Mouse (Mus musculus): Measurements from ENCODE around the gene A930033H14Rik.

The A930033H14Rik gene

DNA sequence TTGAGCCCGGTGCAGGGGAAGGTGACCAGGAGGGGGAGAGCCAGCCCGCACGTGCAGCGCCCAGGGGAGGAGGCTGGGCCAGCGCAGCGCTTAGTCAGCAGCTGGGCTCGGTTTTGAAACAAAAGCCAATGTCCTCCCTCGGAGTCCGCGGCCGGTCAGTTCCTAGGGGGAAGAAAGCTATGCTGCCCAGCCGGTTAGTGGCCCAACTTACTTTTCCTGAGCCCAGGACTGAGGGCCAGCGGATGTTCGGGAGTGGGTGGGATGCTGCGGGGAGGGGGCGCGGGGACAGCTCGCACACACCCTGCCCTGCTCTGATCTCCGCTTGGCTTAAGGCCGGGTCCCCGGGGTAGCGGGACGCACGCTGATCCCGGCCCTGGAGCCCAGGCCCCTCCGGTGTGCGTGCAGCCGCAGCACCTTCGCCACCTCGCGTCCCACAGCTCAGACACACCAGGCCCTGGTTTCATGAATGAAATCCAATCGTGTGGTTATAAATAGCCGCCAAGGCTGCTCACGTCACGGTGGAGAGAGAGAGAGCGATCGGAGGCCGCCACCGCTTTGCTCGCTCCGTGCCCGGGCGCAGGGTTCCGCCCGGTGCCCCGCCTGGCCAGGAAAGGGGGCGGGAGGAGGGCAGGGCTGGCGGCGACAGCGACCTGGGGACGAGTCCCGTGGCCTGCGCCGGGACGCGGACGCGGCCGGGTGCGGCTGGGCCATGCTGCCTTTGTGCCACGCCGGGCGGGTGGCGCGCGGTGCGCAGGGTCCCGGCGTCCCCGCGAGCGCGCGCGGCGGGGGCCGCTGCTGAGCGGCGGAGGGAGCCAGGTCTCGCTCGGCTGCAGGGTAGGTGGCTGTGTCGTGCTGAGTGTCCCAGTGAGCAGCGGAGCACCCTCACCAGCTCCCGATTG lies at the start of gene A930033H14Rik:
Gene A930033H14Rik, minus strand, starts transcription at position 557 of the 899 bp plus-strand sequence.
- peak; percentile 85 for DNase-seq (ENCODE audit: low read depth, low spot score)

DNA sequence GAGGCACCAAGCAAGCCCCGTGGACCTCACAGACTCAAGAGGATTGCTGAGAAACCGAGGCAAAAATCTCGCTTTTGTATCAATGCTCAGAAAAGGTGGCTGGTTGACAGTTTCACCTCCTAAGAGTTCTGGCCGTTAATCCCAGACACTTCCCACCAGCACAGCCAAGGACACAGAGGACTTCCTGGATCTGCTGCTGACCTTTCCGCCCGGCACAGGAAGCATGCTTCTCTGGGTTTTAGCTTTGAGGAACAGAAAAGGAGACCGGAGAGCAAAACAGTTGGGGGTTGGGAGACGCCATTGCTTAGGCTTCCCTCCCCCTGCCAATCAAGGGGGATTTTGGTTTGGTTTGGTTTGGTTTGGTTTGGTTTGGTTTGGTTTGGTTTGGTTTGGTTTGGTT lies 47.0 kb upstream of the A930033H14Rik start:
- DNase-seq (ENCODE audit: low read depth, low spot score) = no peak

DNA sequence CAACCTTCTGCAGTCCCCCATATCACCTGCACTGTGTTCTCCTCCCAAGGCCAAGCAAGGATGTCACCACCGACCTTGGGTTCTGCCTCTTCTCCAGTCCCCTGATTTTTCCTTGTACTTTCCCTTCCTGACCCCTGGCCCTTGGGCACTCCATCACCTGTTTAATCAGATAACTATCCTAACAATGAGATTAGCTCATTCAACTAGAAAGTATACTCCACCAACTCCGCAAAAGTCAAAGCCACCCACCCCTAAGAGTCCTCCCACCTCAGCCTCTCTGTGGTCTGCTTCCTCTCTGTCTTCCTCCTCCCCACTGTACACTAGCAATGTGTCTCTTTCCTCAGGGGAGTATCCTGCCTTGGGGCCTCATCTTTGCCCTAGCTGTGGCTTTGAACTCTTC lies 46.3 kb upstream of the A930033H14Rik start:
- no peak for DNase-seq (ENCODE audit: low read depth, low spot score)

DNA sequence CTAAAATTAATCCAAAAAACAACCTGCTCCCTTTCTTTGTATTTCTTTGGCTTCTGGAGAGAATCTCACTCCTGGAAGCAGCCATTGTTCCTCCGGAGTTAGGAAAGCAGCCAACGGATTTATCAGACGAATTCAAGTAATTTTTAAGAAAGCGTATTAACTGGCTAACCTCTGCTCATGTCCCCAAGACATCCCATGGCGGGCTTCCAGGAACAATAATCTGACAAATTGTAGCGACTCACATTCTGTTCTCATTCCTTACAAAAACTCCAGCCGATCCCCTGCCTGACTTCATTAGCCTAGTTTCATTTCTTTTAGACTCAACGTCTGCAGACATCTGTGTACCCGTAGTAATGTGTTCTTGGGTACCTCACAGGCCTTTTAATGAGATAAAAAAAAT lies 45.7 kb upstream of the A930033H14Rik start:
- no peak for DNase-seq (ENCODE audit: low read depth, low spot score)

DNA sequence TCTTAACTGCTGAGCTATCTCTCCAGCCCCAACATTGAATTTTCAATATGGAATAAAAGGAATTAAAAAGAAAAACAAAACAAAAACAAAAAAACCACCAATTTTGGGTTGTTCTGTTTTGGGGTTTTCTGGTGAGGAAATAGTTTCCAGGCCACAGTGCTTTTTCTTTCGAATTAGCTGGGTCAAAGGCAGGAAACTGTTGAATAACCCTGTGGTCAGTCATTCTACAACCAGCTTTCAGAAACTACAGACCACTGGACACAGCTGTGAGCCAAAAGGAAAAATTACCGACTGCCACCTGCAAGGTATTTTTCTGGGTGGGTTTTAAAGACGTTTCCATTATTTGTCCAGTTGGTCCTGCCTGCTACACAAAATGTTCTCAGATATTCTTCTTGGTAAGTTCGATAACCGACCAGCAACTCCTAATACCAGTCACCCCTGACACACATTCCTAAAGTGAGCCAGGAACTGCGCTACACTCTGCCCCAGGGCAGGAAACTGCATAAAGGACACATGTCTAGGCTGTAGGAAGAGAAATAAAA lies 44.8 kb upstream of the A930033H14Rik start:
- DNase-seq (ENCODE audit: low read depth, low spot score) = no peak

DNA sequence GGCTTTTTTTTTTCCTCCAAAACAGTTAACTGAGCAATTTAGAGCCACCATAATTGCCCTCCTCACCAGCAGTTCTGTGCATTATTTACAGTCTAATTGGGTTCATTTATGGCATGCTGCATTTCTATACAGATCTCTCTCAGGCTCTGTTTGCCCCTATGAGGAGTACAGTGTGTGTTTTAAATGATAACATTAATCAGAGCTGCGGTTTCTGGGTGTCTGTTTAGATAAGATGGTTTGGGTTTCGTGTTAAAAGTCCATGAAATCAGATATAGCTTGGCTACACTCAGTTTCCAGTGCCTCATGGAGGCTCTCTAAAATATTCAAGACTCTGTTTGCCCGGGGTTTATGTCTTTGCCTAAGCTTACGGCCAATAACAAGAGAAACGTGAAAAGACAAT lies 42.7 kb upstream of the A930033H14Rik start:
- no peak for DNase-seq (ENCODE audit: low read depth, low spot score)

DNA sequence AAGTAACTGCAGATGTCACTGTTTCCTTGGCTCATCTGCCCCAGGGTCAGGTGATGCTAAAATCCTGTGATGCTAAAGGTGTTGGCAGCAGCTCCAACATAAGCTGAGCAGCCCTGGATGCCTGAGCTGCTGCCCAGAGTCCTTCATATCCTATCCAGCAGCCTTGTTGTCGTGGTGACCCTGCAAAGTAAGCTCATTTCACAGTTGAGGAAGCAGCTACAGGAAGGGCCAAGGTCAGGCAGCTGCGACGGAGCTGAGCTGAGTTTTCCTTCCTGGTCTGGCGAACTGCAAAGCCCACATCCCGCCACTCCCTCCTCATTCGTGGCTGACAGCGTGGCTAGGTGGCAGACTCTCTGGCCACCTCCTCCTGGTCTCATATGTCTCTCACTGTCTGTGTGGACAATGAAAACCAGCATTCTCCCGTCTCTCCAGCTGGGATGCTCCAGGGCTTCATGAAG lies 41.5 kb upstream of the A930033H14Rik start:
- DNase-seq (ENCODE audit: low read depth, low spot score) = peak; percentile 61

DNA sequence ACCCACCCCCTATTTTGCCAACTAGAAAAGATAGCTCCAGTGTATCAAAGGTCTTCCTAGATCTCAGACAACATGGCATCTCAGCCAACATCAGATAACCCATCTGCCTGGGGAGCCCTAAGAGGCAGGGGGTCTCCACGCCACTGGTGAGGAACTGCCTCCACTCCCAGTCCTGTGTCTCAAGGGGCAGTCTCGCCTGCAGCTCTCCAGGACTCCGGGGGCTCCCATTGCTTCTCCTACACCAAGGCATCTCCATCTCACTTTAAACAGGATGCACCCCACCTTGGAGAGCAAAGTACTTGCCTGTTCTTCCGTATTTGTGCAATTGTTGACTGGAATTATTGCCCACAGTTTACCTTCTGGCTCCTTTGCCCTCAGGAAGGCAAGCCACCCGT lies 40.8 kb upstream of the A930033H14Rik start:
- DNase-seq (ENCODE audit: low read depth, low spot score) = no peak

DNA sequence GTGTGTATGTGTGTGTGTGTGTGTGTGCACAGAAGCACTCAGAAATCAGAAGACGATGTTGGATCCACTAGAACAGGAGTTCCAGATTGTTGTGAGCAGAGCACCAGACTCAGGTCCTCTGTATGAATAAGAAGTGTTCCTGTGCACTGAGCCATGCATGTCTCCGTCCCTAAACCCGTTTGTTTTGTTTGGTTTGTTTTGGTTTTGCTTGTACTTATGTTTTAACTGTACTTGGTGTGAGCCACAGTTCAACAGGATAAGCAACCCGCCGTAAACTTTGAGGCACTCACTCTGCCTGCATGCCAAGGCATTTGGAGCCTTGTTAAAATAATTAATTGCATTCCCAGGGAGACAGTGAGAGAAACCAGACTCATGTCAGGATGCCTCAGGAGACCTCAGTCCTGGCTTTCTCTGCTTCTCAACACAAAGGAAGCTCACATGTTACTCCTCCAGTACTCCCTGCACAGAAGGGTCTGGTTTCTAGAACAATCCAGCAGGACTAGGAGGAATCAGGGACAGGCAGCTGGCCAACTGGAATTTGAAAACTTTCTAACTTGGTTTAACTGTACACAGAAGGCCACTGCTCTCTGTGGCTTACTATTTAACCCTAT lies 40.3 kb upstream of the A930033H14Rik start:
- DNase-seq (ENCODE audit: low read depth, low spot score) = peak; percentile 68

DNA sequence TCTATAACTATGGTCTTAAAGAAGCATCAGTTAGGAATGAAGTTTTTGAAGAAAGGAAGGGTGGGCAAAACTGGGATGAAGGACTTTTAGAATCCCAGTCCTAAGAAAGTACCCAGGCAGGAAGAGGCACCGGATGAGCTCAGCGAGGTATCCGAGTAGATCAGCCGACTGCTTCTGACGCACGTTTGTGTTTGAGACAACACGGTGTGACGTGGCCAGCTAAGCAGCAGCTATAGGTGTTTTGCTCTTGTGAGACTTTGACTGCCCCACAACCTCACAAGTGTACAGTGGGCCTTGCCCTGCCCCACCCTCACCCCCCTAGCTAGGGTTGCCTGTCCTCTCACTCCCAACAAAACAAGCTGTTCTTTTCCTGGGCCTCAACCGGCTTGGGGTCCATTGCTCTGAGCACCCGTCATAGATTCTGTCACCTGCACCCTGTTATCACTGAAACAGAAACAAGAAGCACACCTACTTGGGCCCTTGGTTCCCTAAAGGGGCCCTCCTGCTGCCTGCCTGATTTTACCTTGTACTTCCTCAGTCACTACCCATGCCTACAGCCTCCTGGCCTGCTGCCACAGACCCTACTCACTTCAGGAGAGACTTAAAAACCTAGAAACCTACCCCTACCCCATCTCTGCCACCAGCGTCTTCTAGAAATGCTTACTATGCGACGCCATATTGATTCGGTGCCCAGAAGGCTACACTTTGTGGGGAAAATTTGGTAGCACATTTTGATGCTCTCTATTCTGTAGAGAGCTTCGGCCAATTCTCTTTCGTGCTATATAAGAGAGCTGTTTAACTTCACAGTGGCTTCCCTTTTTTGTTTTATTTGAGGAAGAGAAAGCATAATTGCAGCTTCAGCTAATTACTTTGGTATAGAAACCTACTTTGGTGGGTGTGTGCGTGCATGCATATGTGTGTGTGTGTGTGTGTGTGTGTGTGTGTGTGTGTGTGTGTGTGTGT lies 39.5 kb upstream of the A930033H14Rik start:
- no peak for DNase-seq (ENCODE audit: low read depth, low spot score)

DNA sequence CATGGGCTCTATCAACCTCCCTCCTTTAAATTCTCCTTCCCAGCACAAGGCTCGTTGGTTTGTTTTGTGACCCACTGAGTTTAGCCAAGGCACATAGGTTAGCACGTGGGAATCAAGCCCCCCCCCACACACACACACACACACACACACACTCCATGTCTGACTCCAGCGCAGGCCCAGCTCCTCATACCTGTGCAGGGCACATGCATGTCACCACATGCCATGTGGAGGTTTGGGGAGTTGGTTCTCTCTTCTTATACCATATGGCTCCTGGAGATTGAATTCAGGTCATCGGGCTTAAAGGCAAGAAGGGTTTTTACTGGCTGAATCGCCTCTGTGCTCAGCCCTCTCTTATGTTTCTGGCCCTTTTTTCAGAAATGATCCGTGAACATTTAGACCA lies 38.4 kb upstream of the A930033H14Rik start:
- DNase-seq (ENCODE audit: low read depth, low spot score) = no peak

DNA sequence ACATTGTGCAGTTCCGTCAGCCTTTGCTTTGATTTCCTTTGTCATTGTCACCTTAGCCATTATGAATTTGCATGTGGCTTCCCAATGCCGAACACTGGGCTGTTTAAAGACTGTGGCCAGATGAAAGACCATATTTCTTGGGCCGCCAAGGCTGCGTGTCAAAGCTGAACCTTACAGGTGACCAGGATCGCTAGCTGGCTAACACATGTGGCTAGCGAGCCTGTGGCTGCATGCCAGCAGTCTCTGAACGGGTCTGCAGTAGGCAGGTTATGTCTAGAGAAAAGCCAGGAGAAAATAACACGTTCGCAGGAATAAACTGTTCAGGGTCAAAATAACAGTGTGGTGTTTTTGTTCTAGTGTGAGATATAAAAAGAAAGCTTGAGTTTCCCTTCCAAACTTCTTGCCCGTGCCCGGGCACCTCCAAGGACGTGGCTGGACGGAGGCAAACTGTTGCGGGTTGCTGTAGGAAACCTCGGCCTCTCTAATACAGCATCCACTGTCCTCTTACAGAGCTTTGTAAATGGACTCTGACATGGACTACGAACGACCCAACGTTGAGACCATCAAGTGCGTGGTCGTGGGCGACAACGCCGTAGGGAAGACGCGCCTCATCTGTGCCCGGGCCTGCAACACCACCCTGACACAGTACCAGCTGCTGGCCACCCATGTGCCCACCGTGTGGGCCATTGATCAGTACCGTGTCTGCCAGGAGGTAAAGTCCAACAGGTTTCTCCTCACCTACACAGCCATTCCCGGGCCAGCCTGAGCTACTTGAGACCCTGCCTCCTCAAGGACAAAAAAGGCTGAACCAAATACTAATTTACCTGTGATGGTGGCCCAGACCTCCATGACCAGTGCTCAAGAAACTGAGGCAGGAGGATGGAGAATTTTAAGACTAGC lies 35.6 kb upstream of the A930033H14Rik start:
- no peak for DNase-seq (ENCODE audit: low read depth, low spot score)

DNA sequence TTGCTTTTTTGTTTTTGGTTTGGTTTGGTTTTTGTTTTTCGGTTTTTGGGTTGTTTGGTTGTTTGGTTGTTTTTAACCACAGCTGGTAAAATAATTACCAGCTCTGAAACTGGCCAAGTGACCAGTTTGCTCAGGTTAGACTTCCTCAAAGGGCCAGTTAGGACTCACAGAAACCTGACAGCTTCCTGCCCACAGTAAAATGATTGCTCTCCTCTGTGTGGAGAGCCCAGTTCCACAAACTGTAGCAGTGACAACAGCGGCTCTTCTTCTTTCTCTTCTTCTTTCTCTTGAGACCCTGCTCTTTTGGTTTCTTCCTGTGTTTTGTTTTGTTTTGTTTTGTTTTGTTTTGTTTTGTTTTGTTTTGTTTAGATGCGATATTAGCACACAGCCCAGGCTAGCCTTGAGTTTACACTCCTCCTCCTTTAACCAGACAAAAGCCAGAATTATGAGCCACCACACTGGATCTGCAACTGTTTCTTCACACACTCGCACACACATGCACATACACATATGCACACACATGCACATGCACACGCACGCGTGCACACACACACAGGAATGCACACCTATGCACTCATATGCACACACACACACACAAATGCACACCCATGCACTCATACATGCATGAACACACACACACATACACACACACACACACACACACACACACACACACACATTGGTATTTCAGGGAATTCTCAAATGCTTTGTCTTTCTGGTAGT lies 34.6 kb upstream of the A930033H14Rik start:
- DNase-seq (ENCODE audit: low read depth, low spot score) = no peak

DNA sequence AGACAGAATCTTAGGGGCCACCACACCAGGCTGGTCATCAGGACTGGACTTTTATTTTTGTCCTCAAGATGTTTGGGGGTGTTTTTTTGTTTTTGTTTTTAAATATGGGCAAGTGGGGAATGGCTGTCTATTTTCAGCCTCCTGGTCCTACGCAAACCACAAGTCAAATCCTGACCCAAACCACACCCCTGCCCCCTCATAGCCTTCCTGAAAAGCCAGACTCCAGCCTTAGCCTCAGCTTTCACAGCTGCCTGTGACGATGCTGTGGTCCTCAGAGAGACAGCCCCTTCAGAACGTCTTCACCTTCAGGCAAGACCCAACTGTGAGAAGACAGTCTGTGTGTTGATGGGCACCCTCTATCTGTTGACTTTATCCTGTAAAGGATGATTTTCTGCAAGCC lies 33.9 kb upstream of the A930033H14Rik start:
- no peak for DNase-seq (ENCODE audit: low read depth, low spot score)

DNA sequence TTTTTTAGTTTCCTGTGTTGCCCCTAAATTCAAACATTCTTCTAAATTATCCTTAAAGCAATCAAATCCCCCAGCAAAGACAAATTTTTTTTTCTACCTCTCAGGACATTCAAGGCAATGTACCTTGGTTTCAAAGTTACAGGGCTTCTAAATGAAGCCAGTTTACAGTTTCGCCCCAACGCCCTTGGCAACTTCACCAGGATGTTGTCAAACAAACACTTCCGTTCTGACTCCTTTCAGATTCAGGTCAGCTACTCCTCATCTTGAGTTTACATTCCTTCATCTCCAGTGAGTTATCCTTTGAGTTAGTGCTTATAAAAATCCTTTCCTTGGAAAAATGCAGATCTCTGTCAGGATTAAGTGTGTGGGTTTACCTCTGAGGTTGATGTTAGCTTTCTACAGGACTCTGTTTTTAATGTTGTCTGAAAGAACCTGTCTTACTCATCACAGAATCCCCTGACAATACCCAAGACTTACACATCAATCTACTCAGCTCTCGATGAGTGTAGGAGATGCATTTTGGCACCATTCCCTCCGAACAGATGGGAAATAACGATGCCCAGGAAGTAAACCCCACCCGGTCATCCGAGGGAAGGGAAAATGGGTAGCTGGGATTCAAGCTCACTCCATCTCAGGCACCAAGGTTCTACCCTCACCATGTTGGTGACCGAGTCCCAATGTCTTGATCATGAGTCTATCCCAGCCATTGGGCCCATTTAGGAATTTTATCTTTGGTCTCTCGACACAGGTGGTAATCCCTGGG lies 33.2 kb upstream of the A930033H14Rik start:
- DNase-seq (ENCODE audit: low read depth, low spot score) = no peak

DNA sequence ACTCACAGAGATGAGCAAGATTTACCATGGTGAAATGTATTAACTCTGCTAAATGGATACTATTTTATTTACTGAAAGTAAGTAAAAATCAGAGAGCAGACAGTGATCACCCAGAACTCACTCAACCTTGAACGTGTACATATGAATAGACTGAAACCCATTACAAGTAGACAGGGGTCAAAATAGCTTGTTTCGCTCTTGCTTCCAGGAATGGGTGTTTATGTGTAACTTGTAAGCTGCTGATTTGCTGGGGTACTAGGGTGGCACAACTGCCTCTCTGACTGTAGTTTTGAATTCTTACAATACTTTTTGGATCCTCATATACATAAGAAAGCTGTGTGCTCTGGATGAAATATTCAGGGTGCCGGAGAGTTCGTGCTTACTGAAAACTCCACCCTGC lies 32.3 kb upstream of the A930033H14Rik start:
- no peak for DNase-seq (ENCODE audit: low read depth, low spot score)

DNA sequence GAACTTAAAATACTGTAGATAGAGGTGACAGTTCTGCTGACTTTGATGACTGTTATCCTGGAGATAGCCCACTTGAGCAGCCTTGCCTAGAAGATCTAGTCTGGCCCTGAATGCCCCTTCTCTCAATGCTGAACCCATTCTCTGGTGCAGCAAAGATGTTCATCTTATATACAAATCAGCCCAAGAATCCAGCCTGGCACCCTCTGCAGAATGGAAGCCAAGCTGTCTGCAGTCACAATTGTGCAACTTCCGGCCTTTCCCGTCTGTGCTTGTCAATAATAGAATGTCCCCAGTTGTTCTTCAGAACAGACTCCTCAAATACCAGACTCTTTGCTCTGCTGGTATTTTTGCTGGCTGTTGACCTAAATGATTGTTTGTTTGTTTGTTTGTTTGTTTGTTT lies 27.6 kb upstream of the A930033H14Rik start:
- no peak for DNase-seq (ENCODE audit: low read depth, low spot score)

DNA sequence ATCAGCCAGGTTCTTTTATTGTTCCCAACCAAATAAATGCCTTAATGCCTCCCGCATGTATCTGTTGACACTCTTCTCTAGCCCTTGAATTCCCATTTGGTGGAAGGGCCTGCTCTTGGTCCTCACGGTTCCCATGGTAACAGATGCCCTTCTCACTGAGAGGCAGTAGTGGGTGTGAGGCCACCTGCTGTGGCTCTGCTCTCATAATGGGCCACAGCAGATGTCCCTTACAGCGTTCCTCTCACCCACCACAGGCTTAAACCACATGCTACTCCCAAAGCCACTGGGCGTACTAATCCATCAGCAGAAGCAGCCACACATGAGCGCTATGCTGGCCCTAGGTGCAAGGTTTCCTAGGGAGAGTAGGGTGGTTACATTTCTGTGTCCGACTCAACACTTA lies 25.4 kb upstream of the A930033H14Rik start:
- peak; percentile 54 for DNase-seq (ENCODE audit: low read depth, low spot score)

DNA sequence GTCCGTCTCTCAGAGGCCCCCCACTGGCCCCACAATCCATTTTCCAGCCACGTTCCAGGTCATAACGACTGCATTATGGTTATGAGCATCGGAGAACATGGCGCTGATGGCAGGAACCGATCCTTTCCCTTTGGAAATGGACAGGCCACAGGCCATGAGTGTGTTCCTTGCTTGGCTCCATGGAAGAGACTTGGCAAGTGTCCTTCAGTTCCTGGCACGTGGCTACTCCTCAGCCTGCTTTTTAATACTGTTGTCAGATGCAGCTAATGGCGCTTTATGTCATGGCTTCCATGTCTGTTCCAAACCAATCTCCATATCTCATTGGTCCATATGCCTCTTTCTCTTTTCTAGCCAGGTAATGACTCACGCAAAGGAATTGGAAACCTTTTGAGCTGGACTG lies 24.9 kb upstream of the A930033H14Rik start:
- DNase-seq (ENCODE audit: low read depth, low spot score) = no peak
